Mouse (Mus musculus) gastrocnemius, postnatal 14 days (tissue): ENCODE measurements at regions not wholly inside any gene's neighbourhood (a gene's known extent, or its start where the extent isn't known, plus 50 kb on each side); places are given as distances from the start of the nearest gene placed in this dataset.

Experiments
- DNase-seq: peaks from one replicate; pipeline ENCODE4 v3.0.0; 2021; ENCODE audit warnings: mixed read lengths
- intact Hi-C: fragments of 180-260 bp; cut with DNase I; formaldehyde crosslinking; loops from one replicate; pipeline ENCODE4 v1.15.1; 2025; ENCODE audit warnings: low total_unique reads

- intact Hi-C loops: no loop called here
- no peak for DNase-seq
Measured at GRCm38 (mm10) chr11:48442534-48443254, 357.4 kb upstream of the Rack1 start.

GRCm38 (mm10) chr11:48436712-48437111 is 363.4 kb upstream of the Rack1 start:
- DNase-seq: no peak
- intact Hi-C loops: no loop called here

- no peak for DNase-seq
- intact Hi-C loops: no loop called here
Measured at GRCm38 (mm10) chr11:48431316-48431715, 368.8 kb upstream of the Rack1 start.

GRCm38 (mm10) chr11:48427423-48427822 is 372.7 kb upstream of the Rack1 start:
- intact Hi-C loops: no loop called here
- DNase-seq: no peak

- intact Hi-C loops: no loop called here
Measured at GRCm38 (mm10) chr11:48426446-48426845, 373.7 kb upstream of the Rack1 start.

GRCm38 (mm10) chr11:48418066-48418756 is 381.9 kb upstream of the Rack1 start:
- intact Hi-C loops: no loop called here
- DNase-seq: no peak

More at GRCm38 (mm10) chr11:48426446-48426845, 373.7 kb upstream of the Rack1 start:
- DNase-seq: no peak

- DNase-seq: no peak
- intact Hi-C loops: no loop called here
Measured at GRCm38 (mm10) chr11:48417615-48418014, 382.5 kb upstream of the Rack1 start.

- intact Hi-C loops: no loop called here
- no peak for DNase-seq
Measured at GRCm38 (mm10) chr11:48398032-48398431, 402.1 kb upstream of the Rack1 start.

- no peak for DNase-seq
- intact Hi-C loops: no loop called here
Measured at GRCm38 (mm10) chr11:48381489-48381888, 392.7 kb upstream of the Sgcd start.

- no peak for DNase-seq
- intact Hi-C loops: no loop called here
Measured at GRCm38 (mm10) chr11:48378044-48378443, 389.3 kb upstream of the Sgcd start.

- intact Hi-C loops: no loop called here
- DNase-seq: no peak
Measured at GRCm38 (mm10) chr11:48377269-48377668, 388.5 kb upstream of the Sgcd start.

GRCm38 (mm10) chr11:48351349-48352023 is 362.7 kb upstream of the Sgcd start:
- no peak for DNase-seq
- intact Hi-C loops: no loop called here

- intact Hi-C loops: no loop called here
- DNase-seq: no peak
Measured at GRCm38 (mm10) chr11:48314500-48314899, 325.7 kb upstream of the Sgcd start.

- intact Hi-C loops: no loop called here
- DNase-seq: no peak
Measured at GRCm38 (mm10) chr11:48295370-48295769, 306.6 kb upstream of the Sgcd start.

- intact Hi-C loops: no loop called here
- DNase-seq: no peak
Measured at GRCm38 (mm10) chr11:48262492-48262891, 273.7 kb upstream of the Sgcd start.

GRCm38 (mm10) chr11:48261089-48261488 is 272.3 kb upstream of the Sgcd start:
- no peak for DNase-seq
- intact Hi-C loops: no loop called here

GRCm38 (mm10) chr11:48250678-48251317 is 262.0 kb upstream of the Sgcd start:
- no peak for DNase-seq
- intact Hi-C loops: no loop called here

GRCm38 (mm10) chr11:48249315-48249714 is 260.5 kb upstream of the Sgcd start:
- DNase-seq: no peak
- intact Hi-C loops: no loop called here

GRCm38 (mm10) chr11:48221156-48221555 is 232.4 kb upstream of the Sgcd start:
- intact Hi-C loops: no loop called here

GRCm38 (mm10) chr11:48219157-48219556 is 230.4 kb upstream of the Sgcd start:
- intact Hi-C loops: no loop called here
- DNase-seq: no peak

More at GRCm38 (mm10) chr11:48221156-48221555, 232.4 kb upstream of the Sgcd start:
- no peak for DNase-seq
